Mouse (Mus musculus): ENCODE measurements around the gene Baz2a. TPM values are rescaled to one million over a fixed set of nuclear protein-coding genes. Genes with fewer than 3 reads are reported as not detected.
"Not testable (repeated sequence)": the region's sequence is repeated elsewhere in the genome, so short reads cannot be mapped to it uniquely, and the experiment has no call there.

Gene Baz2a
- polyA plus RNA-seq, 1 experiment from 2014 or later, result 13.6 TPM

GRCm38 (mm10) chr10:128086391-128086790 lies 5.0 kb upstream of the Baz2a start:
- no peak for ATAC-seq
- no peak overlapping the region for H3K27ac ChIP-seq (ENCODE audit: low read depth, low read length)
- 75% methylated on average over 6 of the region's 6 CpGs for WGBS
- peaks cover 65% of the 10 kb centered on the region for H3K36me3 ChIP-seq (ENCODE audit: control insufficient read depth, insufficient read depth, low read length)
- peak; percentile 35 for DNase-seq (ENCODE audit: low spot score)
- no peaks in the 10 kb centered on the region for H3K27me3 ChIP-seq (replicated peaks; ENCODE audit: control insufficient read depth, insufficient read depth, low read length)
- no peak overlapping the region for H3K9ac ChIP-seq (ENCODE audit: low read length)
- H3K9me3 ChIP-seq (replicated peaks; ENCODE audit: control insufficient read depth, low read length), result no peaks in the 10 kb centered on the region
- no peak overlapping the region for H3K4me3 ChIP-seq (ENCODE audit: low read depth, low read length)
- H3K4me2 ChIP-seq (ENCODE audit: low read length), result no peak overlapping the region
- H3K4me1 ChIP-seq (ENCODE audit: control insufficient read depth, insufficient read depth, low read length), result peaks cover 14% of the 10 kb centered on the region

- H3K4me1 ChIP-seq (ENCODE audit: control insufficient read depth, insufficient read depth, low read length), result peaks cover 19% of the 10 kb centered on the region
- DNase-seq (ENCODE audit: low spot score); H3K27me3 ChIP-seq (replicated peaks; ENCODE audit: control insufficient read depth, insufficient read depth, low read length); H3K9ac ChIP-seq (ENCODE audit: low read length); H3K27ac ChIP-seq (ENCODE audit: low read depth, low read length); H3K4me2 ChIP-seq (ENCODE audit: low read length); H3K4me3 ChIP-seq (ENCODE audit: low read depth, low read length); ATAC-seq; H3K9me3 ChIP-seq (replicated peaks; ENCODE audit: control insufficient read depth, low read length): not testable (repeated sequence)
- WGBS, result 82% methylated on average over 2 of the region's 2 CpGs
- peaks cover 65% of the 10 kb centered on the region for H3K36me3 ChIP-seq (ENCODE audit: control insufficient read depth, insufficient read depth, low read length)
Measured at GRCm38 (mm10) chr10:128087216-128087615, 4.2 kb upstream of the Baz2a start.

GRCm38 (mm10) chr10:128088181-128088580 lies 3.2 kb upstream of the Baz2a start:
- Histone ChIP-seq H3K9ac (ENCODE audit: low read length) (no peak overlapping the region), H3K4me2 (ENCODE audit: low read length) (no peak overlapping the region), H3K27ac (ENCODE audit: low read depth, low read length) (no peak overlapping the region), H3K4me1 (ENCODE audit: control insufficient read depth, insufficient read depth, low read length) (peaks cover 18% of the 10 kb centered on the region), H3K27me3 (replicated peaks; ENCODE audit: control insufficient read depth, insufficient read depth, low read length) (no peaks in the 10 kb centered on the region), H3K4me3 (ENCODE audit: low read depth, low read length) (no peak overlapping the region), H3K9me3 (replicated peaks; ENCODE audit: control insufficient read depth, low read length) (no peaks in the 10 kb centered on the region), H3K36me3 (ENCODE audit: control insufficient read depth, insufficient read depth, low read length) (peaks cover 65% of the 10 kb centered on the region)
- WGBS, result 92% methylated on average over 5 of the region's 5 CpGs
- no peak for DNase-seq (ENCODE audit: low spot score)
- no peak for ATAC-seq

- Histone ChIP-seq H3K4me3 (ENCODE audit: low read depth, low read length) (no peak overlapping the region), H3K9ac (ENCODE audit: low read length) (no peak overlapping the region), H3K27ac (ENCODE audit: low read depth, low read length) (no peak overlapping the region), H3K9me3 (replicated peaks; ENCODE audit: control insufficient read depth, low read length) (no peaks in the 10 kb centered on the region), H3K27me3 (replicated peaks; ENCODE audit: control insufficient read depth, insufficient read depth, low read length) (no peaks in the 10 kb centered on the region), H3K36me3 (ENCODE audit: control insufficient read depth, insufficient read depth, low read length) (peaks cover 60% of the 10 kb centered on the region), H3K4me2 (ENCODE audit: low read length) (no peak overlapping the region), H3K4me1 (ENCODE audit: control insufficient read depth, insufficient read depth, low read length) (peaks cover 27% of the 10 kb centered on the region)
- no peak for ATAC-seq
- WGBS, result 72% methylated on average over 5 of the region's 5 CpGs
- no peak for DNase-seq (ENCODE audit: low spot score)
Measured at GRCm38 (mm10) chr10:128089842-128090241, 1.5 kb upstream of the Baz2a start.

- no peak overlapping the region for H3K9ac ChIP-seq (ENCODE audit: low read length)
- ATAC-seq, result peak; percentile 40; the same call in 1 of the 2 replicates
Measured at GRCm38 (mm10) chr10:128090651-128091563, 470 bp upstream of the Baz2a start.

GRCm38 (mm10) chr10:128092506-128093495 lies 1.4 kb downstream of the Baz2a start:
- H3K9ac ChIP-seq (ENCODE audit: low read length), result peak overlapping the region; percentile 79
- under 1% methylated on average over 67 of the region's 88 CpGs for WGBS
- H3K4me1 ChIP-seq (ENCODE audit: control insufficient read depth, insufficient read depth, low read length), result peaks cover 28% of the 10 kb centered on the region

More at GRCm38 (mm10) chr10:128090651-128091563, 470 bp upstream of the Baz2a start:
- Histone ChIP-seq H3K4me3 (ENCODE audit: low read depth, low read length) (peak overlapping the region; percentile 84; the same call in 1 of the 2 replicates), H3K4me1 (ENCODE audit: control insufficient read depth, insufficient read depth, low read length) (peaks cover 24% of the 10 kb centered on the region), H3K27ac (ENCODE audit: low read depth, low read length) (no peak overlapping the region), H3K36me3 (ENCODE audit: control insufficient read depth, insufficient read depth, low read length) (peaks cover 49% of the 10 kb centered on the region), H3K27me3 (replicated peaks; ENCODE audit: control insufficient read depth, insufficient read depth, low read length) (no peaks in the 10 kb centered on the region), H3K9me3 (replicated peaks; ENCODE audit: control insufficient read depth, low read length) (no peaks in the 10 kb centered on the region), H3K4me2 (ENCODE audit: low read length) (peak overlapping the region; percentile 91)
- DNase-seq (ENCODE audit: low spot score), result peak; percentile 90
- 11% methylated on average over 14 of the region's 14 CpGs for WGBS

GRCm38 (mm10) chr10:128093496-128094294 lies 2.3 kb downstream of the Baz2a start:
- no peaks in the 10 kb centered on the region for H3K27me3 ChIP-seq (replicated peaks; ENCODE audit: control insufficient read depth, insufficient read depth, low read length)
- H3K9ac ChIP-seq (ENCODE audit: low read length), result peak overlapping the region; percentile 79
- peak overlapping the region; percentile 91 for H3K4me2 ChIP-seq (ENCODE audit: low read length)
- ATAC-seq, result no peak
- 21% methylated on average over 13 of the region's 13 CpGs for WGBS
- H3K36me3 ChIP-seq (ENCODE audit: control insufficient read depth, insufficient read depth, low read length), result peaks cover 21% of the 10 kb centered on the region
- peak overlapping the region; percentile 84 for H3K4me3 ChIP-seq (ENCODE audit: low read depth, low read length)
- peaks cover 30% of the 10 kb centered on the region for H3K4me1 ChIP-seq (ENCODE audit: control insufficient read depth, insufficient read depth, low read length)
- DNase-seq (ENCODE audit: low spot score), result peak; percentile 20
- H3K27ac ChIP-seq (ENCODE audit: low read depth, low read length), result peak overlapping the region; percentile 90; the same call in 1 of the 2 replicates
- no peaks in the 10 kb centered on the region for H3K9me3 ChIP-seq (replicated peaks; ENCODE audit: control insufficient read depth, low read length)

More at GRCm38 (mm10) chr10:128092506-128093495, 1.4 kb downstream of the Baz2a start:
- peak; percentile 58 for ATAC-seq
- H3K4me3 ChIP-seq (ENCODE audit: low read depth, low read length), result peak overlapping the region; percentile 84
- DNase-seq (ENCODE audit: low spot score), result peak; percentile 80
- H3K4me2 ChIP-seq (ENCODE audit: low read length), result peak overlapping the region; percentile 91
- H3K9me3 ChIP-seq (replicated peaks; ENCODE audit: control insufficient read depth, low read length), result no peaks in the 10 kb centered on the region
- no peaks in the 10 kb centered on the region for H3K27me3 ChIP-seq (replicated peaks; ENCODE audit: control insufficient read depth, insufficient read depth, low read length)
- peaks cover 30% of the 10 kb centered on the region for H3K36me3 ChIP-seq (ENCODE audit: control insufficient read depth, insufficient read depth, low read length)
- peak overlapping the region; percentile 90 for H3K27ac ChIP-seq (ENCODE audit: low read depth, low read length)

Data from forebrain, embryonic 14.5 days (tissue).